Mouse (Mus musculus): Measurements from ENCODE around the gene Tmc1. TPM values are rescaled to one million over a fixed set of nuclear protein-coding genes. Genes with fewer than 3 reads are reported as not detected.

Tmc1 gene
- polyA plus RNA-seq, 1 experiment from 2014 or later: 0.04 TPM

GRCm38 (mm10) chr19:20794999-20795398 lies 159.0 kb downstream of the Tmc1 start:
- H3K27ac ChIP-seq: no peak overlapping the region
- no peaks in the 10 kb centered on the region for H3K27me3 ChIP-seq (replicated peaks)
- no peaks in the 10 kb centered on the region for H3K9me3 ChIP-seq
- H3K4me1 ChIP-seq: no peaks in the 10 kb centered on the region
- H3K4me3 ChIP-seq (replicated peaks): no peak overlapping the region
- H3K9ac ChIP-seq: no peak overlapping the region
- WGBS: 89% methylated on average over 3 of the region's 3 CpGs
- no peak overlapping the region for H3K4me2 ChIP-seq
- no peaks in the 10 kb centered on the region for H3K36me3 ChIP-seq
- ATAC-seq (ENCODE audit: insufficient read depth, low FRiP score, low read depth): no peak

GRCm38 (mm10) chr19:20792811-20793210 lies 161.2 kb downstream of the Tmc1 start:
- ATAC-seq (ENCODE audit: insufficient read depth, low FRiP score, low read depth): no peak
- Histone ChIP-seq H3K9me3 (no peaks in the 10 kb centered on the region), H3K4me3 (replicated peaks) (no peak overlapping the region), H3K27me3 (replicated peaks) (no peaks in the 10 kb centered on the region), H3K27ac (no peak overlapping the region), H3K4me1 (no peaks in the 10 kb centered on the region), H3K9ac (no peak overlapping the region), H3K4me2 (no peak overlapping the region), H3K36me3 (no peaks in the 10 kb centered on the region)
- whole genome bisulfite sequencing: 88% methylated on average over 2 of the region's 2 CpGs

GRCm38 (mm10) chr19:20787289-20787688 lies 166.7 kb downstream of the Tmc1 start:
- WGBS: 77% methylated on average over 6 of the region's 6 CpGs
- no peak overlapping the region for H3K27ac ChIP-seq

GRCm38 (mm10) chr19:20775681-20776080 lies 178.3 kb downstream of the Tmc1 start:
- H3K4me2 ChIP-seq: no peak overlapping the region
- H3K36me3 ChIP-seq: no peaks in the 10 kb centered on the region
- H3K27me3 ChIP-seq (replicated peaks): no peaks in the 10 kb centered on the region
- H3K4me1 ChIP-seq: no peaks in the 10 kb centered on the region
- ATAC-seq (ENCODE audit: insufficient read depth, low FRiP score, low read depth): no peak
- no peak overlapping the region for H3K9ac ChIP-seq
- H3K27ac ChIP-seq: no peak overlapping the region
- WGBS: 69% methylated on average over 2 of the region's 2 CpGs
- H3K9me3 ChIP-seq: no peaks in the 10 kb centered on the region
- H3K4me3 ChIP-seq (replicated peaks): no peak overlapping the region

More at GRCm38 (mm10) chr19:20787289-20787688, 166.7 kb downstream of the Tmc1 start:
- Histone ChIP-seq H3K9me3 (no peaks in the 10 kb centered on the region), H3K9ac (no peak overlapping the region), H3K4me1 (no peaks in the 10 kb centered on the region), H3K27me3 (replicated peaks) (no peaks in the 10 kb centered on the region), H3K36me3 (no peaks in the 10 kb centered on the region), H3K4me3 (replicated peaks) (no peak overlapping the region), H3K4me2 (no peak overlapping the region)
- no peak for ATAC-seq (ENCODE audit: insufficient read depth, low FRiP score, low read depth)

- Histone ChIP-seq H3K9me3 (no peaks in the 10 kb centered on the region), H3K27me3 (replicated peaks) (no peaks in the 10 kb centered on the region), H3K4me3 (replicated peaks) (no peak overlapping the region), H3K4me1 (no peaks in the 10 kb centered on the region), H3K4me2 (no peak overlapping the region), H3K36me3 (no peaks in the 10 kb centered on the region), H3K9ac (no peak overlapping the region), H3K27ac (no peak overlapping the region)
- no peak for ATAC-seq (ENCODE audit: insufficient read depth, low FRiP score, low read depth)
- 88% methylated on average over 7 of the region's 7 CpGs for WGBS
Measured at GRCm38 (mm10) chr19:20773941-20774340, 180.1 kb downstream of the Tmc1 start.

GRCm38 (mm10) chr19:20764214-20764613 lies 189.8 kb downstream of the Tmc1 start:
- Histone ChIP-seq H3K27me3 (replicated peaks) (no peaks in the 10 kb centered on the region), H3K9me3 (no peaks in the 10 kb centered on the region), H3K36me3 (no peaks in the 10 kb centered on the region), H3K4me1 (no peaks in the 10 kb centered on the region), H3K4me2 (no peak overlapping the region), H3K9ac (no peak overlapping the region), H3K27ac (no peak overlapping the region), H3K4me3 (replicated peaks) (no peak overlapping the region)
- no peak for ATAC-seq (ENCODE audit: insufficient read depth, low FRiP score, low read depth)
- 13% methylated on average over 1 of the region's 1 CpGs for WGBS

- ATAC-seq (ENCODE audit: insufficient read depth, low FRiP score, low read depth): no peak; the same call in 1 of the 2 replicates
- no peaks in the 10 kb centered on the region for H3K36me3 ChIP-seq
- H3K9me3 ChIP-seq: no peaks in the 10 kb centered on the region
- no peaks in the 10 kb centered on the region for H3K27me3 ChIP-seq (replicated peaks)
- no peak overlapping the region for H3K27ac ChIP-seq
- WGBS: 57% methylated on average over 4 of the region's 4 CpGs
- no peaks in the 10 kb centered on the region for H3K4me1 ChIP-seq
- no peak overlapping the region for H3K4me3 ChIP-seq (replicated peaks)
- no peak overlapping the region for H3K4me2 ChIP-seq
- H3K9ac ChIP-seq: no peak overlapping the region
Measured at GRCm38 (mm10) chr19:20761675-20762426, 192.2 kb downstream of the Tmc1 start.

- Histone ChIP-seq H3K4me1 (no peaks in the 10 kb centered on the region), H3K9ac (no peak overlapping the region), H3K27ac (no peak overlapping the region), H3K4me3 (replicated peaks) (no peak overlapping the region), H3K27me3 (replicated peaks) (no peaks in the 10 kb centered on the region), H3K4me2 (no peak overlapping the region), H3K9me3 (no peaks in the 10 kb centered on the region), H3K36me3 (no peaks in the 10 kb centered on the region)
- 56% methylated on average over 3 of the region's 3 CpGs for WGBS
- no peak for ATAC-seq (ENCODE audit: insufficient read depth, low FRiP score, low read depth)
Measured at GRCm38 (mm10) chr19:20761119-20761518, 192.9 kb downstream of the Tmc1 start.

GRCm38 (mm10) chr19:20744630-20745029 lies 209.4 kb downstream of the Tmc1 start:
- Histone ChIP-seq H3K27me3 (replicated peaks) (no peaks in the 10 kb centered on the region), H3K27ac (no peak overlapping the region), H3K36me3 (no peaks in the 10 kb centered on the region), H3K9ac (no peak overlapping the region), H3K4me3 (replicated peaks) (no peak overlapping the region), H3K4me1 (no peaks in the 10 kb centered on the region), H3K9me3 (no peaks in the 10 kb centered on the region), H3K4me2 (no peak overlapping the region)
- ATAC-seq (ENCODE audit: insufficient read depth, low FRiP score, low read depth): no peak
- WGBS: 67% methylated on average over 1 of the region's 1 CpGs

Other genes with a start within 250 kb of the Tmc1 start
- 41.3 and 53.1 TPM in 2 replicates for gene Aldh1a7, start 226.6 kb downstream of the Tmc1 start, polyA plus RNA-seq (2015; fragmentation: Nextera tagmentation; extraction: Ambion mirVana)